Mouse (Mus musculus) liver, embryonic 11.5 days (tissue): ENCODE results near the gene Sh3gl1. TPM values are rescaled to one million over a fixed set of nuclear protein-coding genes. Genes with fewer than 3 reads are reported as not detected.

Experiments used
- ATAC-seq: fragments of 200-750 bp; cut with Nextera tagmentation; replicated peaks from 2 replicates; pipeline ENCODE4 v1.8.0; 2017; ENCODE audit warnings: moderate number of reproducible peaks, mild to moderate bottlenecking, moderate TSS enrichment, moderate library complexity; ENCODE audit not compliant: low FRiP score
- DNase-seq: peaks from one replicate; pipeline ENCODE4 v3.0.0-alpha.2; 2017; ENCODE audit warnings: low spot score
- H3K27ac ChIP-seq: fragments of 300-500 bp; sonication (generic); 2 replicates; pipeline ENCODE4 v1.5.1; 2014; ENCODE audit warnings: mild to moderate bottlenecking, low read depth, low read length, control low read depth
- H3K27me3 ChIP-seq: fragments of 300-500 bp; sonication (generic); replicated peaks from 2 replicates; pipeline ENCODE4 v1.6.1; 2014; ENCODE audit warnings: low read length, mixed read lengths; ENCODE audit not compliant: control insufficient read depth, insufficient read depth
- H3K36me3 ChIP-seq: fragments of 300-500 bp; sonication (generic); 2 replicates; pipeline ENCODE4 v1.6.1; 2014; ENCODE audit warnings: mild to moderate bottlenecking, low read length, moderate library complexity, mixed read lengths; ENCODE audit not compliant: control insufficient read depth, insufficient read depth
- H3K4me1 ChIP-seq: fragments of 300-500 bp; sonication (generic); replicated peaks from 2 replicates; pipeline ENCODE4 v1.6.1; 2014; ENCODE audit warnings: low read length, mixed read lengths; ENCODE audit not compliant: control insufficient read depth, insufficient read depth
- H3K4me2 ChIP-seq: fragments of 300-500 bp; sonication (generic); 2 replicates; pipeline ENCODE4 v1.6.1; 2014; ENCODE audit warnings: mild to moderate bottlenecking, control low read depth, moderate library complexity
- H3K4me3 ChIP-seq: fragments of 300-500 bp; sonication (generic); 2 replicates; pipeline ENCODE4 v1.5.1; 2014; ENCODE audit warnings: low read depth, low read length, control low read depth
- H3K9ac ChIP-seq: fragments of 300-500 bp; sonication (generic); 2 replicates; pipeline ENCODE4 v1.6.1; 2014; ENCODE audit warnings: low read depth, low read length, control low read depth
- H3K9me3 ChIP-seq: fragments of 300-500 bp; sonication (generic); 2 replicates; pipeline ENCODE4 v1.6.1; 2016; ENCODE audit warnings: low read length, inconsistent platforms, mixed read lengths; ENCODE audit not compliant: control insufficient read depth
- WGBS: fragments of 180-500 bp; shearing (Covaris S2); extraction: QIAGEN DNeasy Blood & Tissue Kit; methylation state at CpG from one replicate; pipeline ENCODE4 v1.1.7; 2014; 5-methylcytosine and 5-hydroxymethylcytosine counted together
- polyA plus RNA-seq: library from polyadenylated mRNA; unstranded; fragments of >200 nt; fragmentation: Nextera tagmentation; extraction: Ambion mirVana; gene quantifications from 2 replicates; pipeline ENCODE4 v1.2.1, GENCODE M21; 2014

The Sh3gl1 gene
- polyA plus RNA-seq, 1 experiment from 2014 or later: 96.4 TPM

- DNase-seq (no peak), ATAC-seq (no peak)
- peaks cover 62% of the 10 kb centered on the region for H3K36me3 ChIP-seq
- H3K27ac ChIP-seq: no peak overlapping the region
- H3K4me1 ChIP-seq: no peaks in the 10 kb centered on the region
- no peaks in the 10 kb centered on the region for H3K27me3 ChIP-seq
- H3K9ac ChIP-seq: no peak overlapping the region
- WGBS: 70% methylated on average over 4 of the region's 4 CpGs
- H3K4me3 ChIP-seq: no peak overlapping the region
- H3K9me3 ChIP-seq: no peaks in the 10 kb centered on the region
- H3K4me2 ChIP-seq: no peak overlapping the region
These were observed 19.7 kb upstream of the Sh3gl1 start for GRCm38 (mm10) chr17:56055945-56056678.

GRCm38 (mm10) chr17:56054938-56055337, 18.5 kb upstream of the Sh3gl1 start:
- H3K9me3 ChIP-seq: no peaks in the 10 kb centered on the region
- no peak for ATAC-seq
- no peak overlapping the region for H3K4me3 ChIP-seq
- H3K9ac ChIP-seq: no peak overlapping the region
- no peaks in the 10 kb centered on the region for H3K4me1 ChIP-seq
- no peak overlapping the region for H3K27ac ChIP-seq
- H3K27me3 ChIP-seq: no peaks in the 10 kb centered on the region
- peaks cover 55% of the 10 kb centered on the region for H3K36me3 ChIP-seq
- DNase-seq: no peak
- H3K4me2 ChIP-seq: no peak overlapping the region

GRCm38 (mm10) chr17:56051369-56051768, 14.9 kb upstream of the Sh3gl1 start:
- no peak overlapping the region for H3K4me3 ChIP-seq
- no peak overlapping the region for H3K4me2 ChIP-seq
- H3K27me3 ChIP-seq: no peaks in the 10 kb centered on the region
- no peak overlapping the region for H3K9ac ChIP-seq
- 90% methylated on average over 5 of the region's 5 CpGs for WGBS
- peaks cover 44% of the 10 kb centered on the region for H3K36me3 ChIP-seq
- H3K9me3 ChIP-seq: no peaks in the 10 kb centered on the region
- ATAC-seq: no peak
- H3K4me1 ChIP-seq: no peaks in the 10 kb centered on the region
- DNase-seq: no peak
- H3K27ac ChIP-seq: no peak overlapping the region

- no peak for ATAC-seq
These were observed 4.4 kb upstream of the Sh3gl1 start for GRCm38 (mm10) chr17:56040857-56041163.

GRCm38 (mm10) chr17:56040030-56040856, 3.8 kb upstream of the Sh3gl1 start, which contains the start of gene Chaf1a:
Gene Chaf1a (plus strand): TSS chr17:56040439.
- under 1% methylated on average over 68 of the region's 68 CpGs for WGBS

More at GRCm38 (mm10) chr17:56040857-56041163, 4.4 kb upstream of the Sh3gl1 start:
- H3K9ac ChIP-seq: peak overlapping the region; percentile 82
- 1% methylated on average over 12 of the region's 12 CpGs for WGBS
- H3K36me3 ChIP-seq: peaks cover 16% of the 10 kb centered on the region
- H3K4me1 ChIP-seq: peaks cover 12% of the 10 kb centered on the region
- no peaks in the 10 kb centered on the region for H3K9me3 ChIP-seq
- no peaks in the 10 kb centered on the region for H3K27me3 ChIP-seq
- no peak for DNase-seq
- H3K4me2 ChIP-seq: peak overlapping the region; percentile 95
- peak overlapping the region; percentile 72 for H3K4me3 ChIP-seq
- H3K27ac ChIP-seq: peak overlapping the region; percentile 88

GRCm38 (mm10) chr17:56039345-56039744, 2.9 kb upstream of the Sh3gl1 start:
- H3K9ac ChIP-seq: no peak overlapping the region
- H3K4me1 ChIP-seq: peaks cover 25% of the 10 kb centered on the region
- H3K4me3 ChIP-seq: peak overlapping the region; percentile 72

More at GRCm38 (mm10) chr17:56040030-56040856, 3.8 kb upstream of the Sh3gl1 start, which contains the start of gene Chaf1a:
- DNase-seq (peak; percentile 92), ATAC-seq (peak; percentile 82)
- H3K36me3 ChIP-seq: peaks cover 11% of the 10 kb centered on the region
- H3K4me1 ChIP-seq: peaks cover 16% of the 10 kb centered on the region
- H3K27me3 ChIP-seq: no peaks in the 10 kb centered on the region
- peak within 1 kb of the TSS; percentile 88 for H3K27ac ChIP-seq
- peak within 1 kb of the TSS; percentile 82 for H3K9ac ChIP-seq
- H3K9me3 ChIP-seq: no peaks in the 10 kb centered on the region
- H3K4me2 ChIP-seq: peak within 1 kb of the TSS; percentile 95
- H3K4me3 ChIP-seq: peak within 1 kb of the TSS; percentile 72

GRCm38 (mm10) chr17:56038583-56039261, 2.3 kb upstream of the Sh3gl1 start:
- Histone ChIP-seq H3K4me2 (no peak overlapping the region), H3K4me3 (no peak overlapping the region), H3K27me3 (no peaks in the 10 kb centered on the region), H3K27ac (no peak overlapping the region), H3K9me3 (no peaks in the 10 kb centered on the region), H3K9ac (no peak overlapping the region), H3K4me1 (peaks cover 30% of the 10 kb centered on the region), H3K36me3 (peaks cover 3% of the 10 kb centered on the region)
- ATAC-seq (no peak), DNase-seq (no peak)
- 88% methylated on average over 8 of the region's 8 CpGs for WGBS

More at GRCm38 (mm10) chr17:56039345-56039744, 2.9 kb upstream of the Sh3gl1 start:
- no peaks in the 10 kb centered on the region for H3K9me3 ChIP-seq
- 71% methylated on average over 4 of the region's 4 CpGs for WGBS
- no peak for ATAC-seq
- H3K4me2 ChIP-seq: peak overlapping the region; percentile 63
- no peaks in the 10 kb centered on the region for H3K27me3 ChIP-seq
- peaks cover 6% of the 10 kb centered on the region for H3K36me3 ChIP-seq
- no peak for DNase-seq
- H3K27ac ChIP-seq: peak overlapping the region; percentile 70; the same call in 1 of the 2 replicates

GRCm38 (mm10) chr17:56036901-56037287, 459 bp upstream of the Sh3gl1 start:
- 35% methylated on average over 13 of the region's 13 CpGs for WGBS
- peaks cover 5% of the 10 kb centered on the region for H3K36me3 ChIP-seq
- no peak overlapping the region for H3K27ac ChIP-seq
- DNase-seq (no peak), ATAC-seq (no peak)
- H3K4me3 ChIP-seq: peak overlapping the region; percentile 77
- H3K27me3 ChIP-seq: no peaks in the 10 kb centered on the region
- H3K9me3 ChIP-seq: no peaks in the 10 kb centered on the region
- H3K9ac ChIP-seq: peak overlapping the region; percentile 56
- peak overlapping the region; percentile 63 for H3K4me2 ChIP-seq
- H3K4me1 ChIP-seq: peaks cover 39% of the 10 kb centered on the region
